Mouse (Mus musculus) MEL (cell line): ENCODE measurements around the gene Scrt2. TPM values are rescaled to one million over a fixed set of nuclear protein-coding genes. Genes with fewer than 3 reads are reported as not detected.

ENCODE experiments used
- DNase-seq: peaks from one replicate; pipeline ENCODE4 v3.0.0; 2011; ENCODE audit warnings: low read depth, low spot score
- H3K27ac ChIP-seq: 2 replicates; pipeline ENCODE4 v1.5.1; 2012; ENCODE audit warnings: low read depth, mild to moderate bottlenecking, control low read depth, low read length, moderate library complexity; ENCODE audit not compliant: control insufficient read depth
- H3K27me3 ChIP-seq, 2 experiments: fragments of 150-350 bp in 1 of 2; sonication (generic) in 1 of 2; 2 replicates each; pipeline ENCODE4 v1.6.1; 2012; ENCODE audit warnings: low read length in 2 of 2, mild to moderate bottlenecking in 2 of 2, improper control_type of control experiment in 1 of 2, moderate library complexity in 1 of 2; ENCODE audit not compliant: insufficient read depth in 2 of 2, control insufficient read depth in 1 of 2
- H3K36me3 ChIP-seq, 2 experiments: 2 replicates each; pipeline ENCODE4 v1.6.1; 2012 to 2014; ENCODE audit warnings: low read length in 2 of 2, improper control_type of control experiment in 1 of 2, inconsistent platforms in 1 of 2, mild to moderate bottlenecking in 1 of 2; ENCODE audit not compliant: insufficient read depth in 2 of 2, control insufficient read depth in 1 of 2
- H3K4me1 ChIP-seq, 2 experiments: fragments of 150-350 bp in 1 of 2; sonication (generic) in 1 of 2; 2 replicates each; pipeline ENCODE4 v1.6.1; 2012; ENCODE audit warnings: low read length in 2 of 2, improper control_type of control experiment in 1 of 2, mild to moderate bottlenecking in 1 of 2; ENCODE audit not compliant: insufficient read depth in 2 of 2, control insufficient read depth in 1 of 2
- H3K4me3 ChIP-seq, 2 experiments: fragments of 150-350 bp in 1 of 2; sonication (generic) in 1 of 2; 2 replicates each; pipeline ENCODE4 v1.5.1; 2012; ENCODE audit warnings: low read depth in 2 of 2, low read length in 2 of 2, mild to moderate bottlenecking in 2 of 2, moderate library complexity in 2 of 2, control low read depth in 1 of 2, improper control_type of control experiment in 1 of 2; ENCODE audit not compliant: control insufficient read depth in 1 of 2, insufficient read depth in 1 of 2
- H3K79me2 ChIP-seq: 2 replicates; pipeline ENCODE4 v1.6.1; 2012; ENCODE audit warnings: mild to moderate bottlenecking, low read length, moderate library complexity; ENCODE audit not compliant: control insufficient read depth, poor library complexity, insufficient read depth
- H3K9ac ChIP-seq: 2 replicates; pipeline ENCODE4 v1.6.1; 2012; ENCODE audit warnings: low read depth, mild to moderate bottlenecking, control low read depth, low read length, moderate library complexity; ENCODE audit not compliant: control insufficient read depth, poor library complexity, severe bottlenecking
- H3K9me3 ChIP-seq: fragments of 150-350 bp; sonication (generic); replicated peaks from 2 replicates; pipeline ENCODE4 v1.6.1; 2012; ENCODE audit warnings: mild to moderate bottlenecking, low read length, improper control_type of control experiment, moderate library complexity; ENCODE audit not compliant: insufficient read depth
- BHLHE40 ChIP-seq: IDR thresholded peaks from 2 replicates; pipeline ENCODE4 v1.6.1; 2012; ENCODE audit warnings: low read depth, mild to moderate bottlenecking, inconsistent platforms, low read length, improper control_type of control experiment, borderline replicate concordance
- CHD2 ChIP-seq: IDR thresholded peaks from 2 replicates; pipeline ENCODE4 v1.6.1; 2011; ENCODE audit warnings: low read length, improper control_type of control experiment
- E2F4 ChIP-seq: IDR thresholded peaks from 2 replicates; pipeline ENCODE4 v1.6.1; 2011; ENCODE audit warnings: low read depth, low read length, improper control_type of control experiment, borderline replicate concordance
- ELF1 ChIP-seq: IDR thresholded peaks from 2 replicates; pipeline ENCODE4 v1.6.1; 2014; ENCODE audit warnings: low read depth, mild to moderate bottlenecking, inconsistent platforms, low read length, improper control_type of control experiment, moderate library complexity
- GABPA ChIP-seq: IDR thresholded peaks from 2 replicates; pipeline ENCODE4 v1.6.1; 2012; ENCODE audit warnings: low read depth, mild to moderate bottlenecking, inconsistent platforms, low read length, improper control_type of control experiment, moderate library complexity
- HCFC1 ChIP-seq: IDR thresholded peaks from 2 replicates; pipeline ENCODE4 v1.6.1; 2012; ENCODE audit warnings: low read depth, mild to moderate bottlenecking, inconsistent platforms, low read length, improper control_type of control experiment, moderate library complexity
- JUND ChIP-seq: IDR thresholded peaks from 2 replicates; pipeline ENCODE4 v1.6.1; 2011; ENCODE audit warnings: low read depth, mild to moderate bottlenecking, improper control_type of control experiment, low read length
- MAX ChIP-seq: IDR thresholded peaks from 2 replicates; pipeline ENCODE4 v1.6.1; 2011; ENCODE audit warnings: low read length, improper control_type of control experiment
- MAZ ChIP-seq: IDR thresholded peaks from 2 replicates; pipeline ENCODE4 v1.6.1; 2012; ENCODE audit warnings: low read depth, mild to moderate bottlenecking, inconsistent platforms, low read length, improper control_type of control experiment
- MEF2A ChIP-seq: IDR thresholded peaks from 2 replicates; pipeline ENCODE4 v1.6.1; 2014; ENCODE audit warnings: low read depth, mild to moderate bottlenecking, inconsistent platforms, low read length, improper control_type of control experiment; ENCODE audit not compliant: poor library complexity, insufficient replicate concordance, severe bottlenecking; ENCODE audit errors: extremely low read depth
- MXI1 ChIP-seq: IDR thresholded peaks from 2 replicates; pipeline ENCODE4 v1.6.1; 2011; ENCODE audit warnings: mild to moderate bottlenecking, low read depth, low read length, improper control_type of control experiment
- MYB ChIP-seq: IDR thresholded peaks from 2 replicates; pipeline ENCODE4 v1.6.1; 2011; ENCODE audit warnings: mild to moderate bottlenecking, low read depth, low read length, improper control_type of control experiment
- POLR2AphosphoS2 ChIP-seq: IDR thresholded peaks from 2 replicates; pipeline ENCODE4 v1.6.1; 2011; ENCODE audit warnings: low read length, improper control_type of control experiment
- RAD21 ChIP-seq: IDR thresholded peaks from 2 replicates; pipeline ENCODE4 v1.6.1; 2011; ENCODE audit warnings: mild to moderate bottlenecking, low read depth, low read length, improper control_type of control experiment
- SIN3A ChIP-seq: IDR thresholded peaks from 2 replicates; pipeline ENCODE4 v1.6.1; 2012; ENCODE audit warnings: low read length, improper control_type of control experiment, inconsistent platforms
- SMC3 ChIP-seq: IDR thresholded peaks from 2 replicates; pipeline ENCODE4 v1.6.1; 2011; ENCODE audit warnings: low read depth, low read length, improper control_type of control experiment
- TBP ChIP-seq: IDR thresholded peaks from 2 replicates; pipeline ENCODE4 v1.8.0; 2011; ENCODE audit warnings: low read depth, low read length, improper control_type of control experiment
- UBTF ChIP-seq: IDR thresholded peaks from 2 replicates; pipeline ENCODE4 v1.6.1; 2012; ENCODE audit warnings: low read depth, mild to moderate bottlenecking, inconsistent platforms, low read length, improper control_type of control experiment, moderate library complexity, borderline replicate concordance; ENCODE audit not compliant: insufficient read depth
- USF1 ChIP-seq: IDR thresholded peaks from 2 replicates; pipeline ENCODE4 v1.6.1; 2014; ENCODE audit warnings: low read depth, mild to moderate bottlenecking, inconsistent platforms, low read length, improper control_type of control experiment, moderate library complexity
- ZKSCAN1 ChIP-seq: IDR thresholded peaks from 2 replicates; pipeline ENCODE4 v1.6.1; 2012; ENCODE audit warnings: low read depth, mild to moderate bottlenecking, inconsistent platforms, low read length, improper control_type of control experiment, moderate library complexity
- polyA plus RNA-seq, 2 experiments: library from polyadenylated mRNA; stranded (reverse) in 1 of 2; unstranded in 1 of 2; fragments of >175 nt in 1 of 2; fragments of >200 nt in 1 of 2; gene quantifications; 2 replicates each; pipeline versions ENCODE4 v1.2.1 to v1.2.4; 2012; ENCODE audit warnings: low replicate concordance in 2 of 2, low read depth in 1 of 2; ENCODE audit not compliant: insufficient read length in 2 of 2, insufficient read depth in 1 of 2, missing spikeins in 1 of 2
- total RNA-seq: library from RNA; depleted of rRNA; stranded (reverse); fragments of 300-350 nt; gene quantifications from 2 replicates; pipeline ENCODE4 v1.2.3, GENCODE M21; 2012

Scrt2 gene
- total and polyA plus RNA-seq, 3 experiments = not detected

DNA sequence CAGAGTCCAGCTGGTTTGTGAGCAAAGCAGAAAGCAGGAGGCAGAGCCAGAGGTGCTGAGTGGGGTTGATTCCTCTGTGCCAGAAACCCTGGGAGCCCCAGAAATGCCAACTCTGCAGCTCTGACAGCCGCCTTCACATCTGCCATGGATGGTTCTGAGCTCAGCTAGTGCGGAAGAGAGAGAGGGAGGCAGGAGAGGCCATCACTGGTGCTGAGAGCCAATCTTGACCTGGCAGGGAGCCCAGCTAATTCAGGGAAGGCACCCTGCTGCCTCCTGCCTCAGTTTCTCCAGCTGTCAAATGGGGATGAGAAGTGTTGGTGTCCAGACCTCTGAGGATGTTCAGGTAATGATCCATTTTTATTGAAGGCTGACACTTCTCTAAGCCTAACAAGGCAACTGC lies 6.8 kb upstream of the Scrt2 start:
- no peak overlapping the region for H3K9ac ChIP-seq
- no peaks in the 10 kb centered on the region for H3K4me1 ChIP-seq
- no peaks in the 10 kb centered on the region for H3K36me3 ChIP-seq
- H3K9me3 ChIP-seq = no peaks in the 10 kb centered on the region
- TF ChIP-seq MAZ (no peak), ELF1 (no peak), JUND (no peak), UBTF (no peak), MAX (no peak), ZKSCAN1 (no peak), MXI1 (no peak), SMC3 (no peak), HCFC1 (no peak), MYB (no peak)
- no peak overlapping the region for H3K4me3 ChIP-seq
- no peaks in the 10 kb centered on the region for H3K79me2 ChIP-seq
- peaks cover 9 to 14% of the 10 kb centered on the region in 2 experiments for H3K27me3 ChIP-seq
- no peak for DNase-seq
- H3K27ac ChIP-seq = no peak overlapping the region

DNA sequence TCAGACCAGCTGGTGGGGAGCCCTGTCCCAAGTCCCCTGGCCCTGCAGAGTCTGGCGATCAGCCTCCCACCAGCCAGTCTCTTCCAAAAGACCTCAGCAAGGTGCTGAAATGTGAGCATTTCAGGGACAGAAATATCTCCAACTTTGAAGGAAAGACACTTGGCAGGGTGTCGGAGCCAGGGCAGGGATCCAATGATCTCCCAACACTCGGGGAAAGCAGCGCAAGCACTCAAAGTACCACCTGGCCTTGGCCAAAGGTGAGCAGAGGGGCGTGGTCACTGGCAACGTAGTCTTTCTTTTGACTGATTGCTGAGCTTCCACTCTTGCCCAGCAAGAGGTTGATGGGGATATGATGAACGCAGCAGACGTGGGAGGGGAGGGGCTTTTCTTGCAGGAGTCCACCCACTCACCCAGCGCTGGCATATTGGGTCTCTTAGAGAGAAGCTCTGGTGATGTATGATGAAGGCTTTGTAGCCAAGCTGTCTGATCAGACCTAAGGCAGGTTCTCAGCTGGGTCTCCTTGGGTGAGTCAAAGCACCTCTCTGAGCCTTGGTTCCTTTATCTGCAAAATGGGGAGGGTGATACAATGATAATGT lies 5.9 kb upstream of the Scrt2 start:
- Histone ChIP-seq H3K4me3 (no peak overlapping the region), H3K79me2 (no peaks in the 10 kb centered on the region), H3K27me3 (peaks cover 9 to 13% of the 10 kb centered on the region in 2 experiments), H3K27ac (no peak overlapping the region), H3K9ac (no peak overlapping the region), H3K9me3 (no peaks in the 10 kb centered on the region), H3K36me3 (no peaks in the 10 kb centered on the region), H3K4me1 (no peaks in the 10 kb centered on the region)
- TF ChIP-seq BHLHE40 (no peak), E2F4 (no peak), RAD21 (no peak), ZKSCAN1 (no peak), SIN3A (no peak), POLR2AphosphoS2 (no peak), USF1 (no peak), MXI1 (no peak), TBP (no peak), HCFC1 (no peak), GABPA (no peak), MEF2A (no peak), CHD2 (no peak)
- no peak for DNase-seq
